Mouse (Mus musculus) urinary bladder, adult 18-20 months (tissue): Measurements from ENCODE around the gene Lrrn4cl.
"Not testable (repeated sequence)": the region's sequence is repeated elsewhere in the genome, so short reads cannot be mapped to it uniquely, and the experiment has no call there.

Experiments used
- DNase-seq, 2 experiments: peaks; one replicate each; pipeline ENCODE4 v3.0.0; 2022; ENCODE audit warnings: low spot score in 2 of 2, mixed read lengths in 2 of 2

The Lrrn4cl gene

GRCm38 (mm10) chr19:8880311-8881033 is 29.9 kb downstream of the Lrrn4cl start, which contains the start of gene Uqcc3:
TSS of gene Uqcc3 (minus strand) at chr19:8880923.
- DNase-seq: peak; percentile 78 to 86

- no peak for DNase-seq
Observed at GRCm38 (mm10) chr19:8881034-8881392, 30.4 kb downstream of the Lrrn4cl start.

DNA sequence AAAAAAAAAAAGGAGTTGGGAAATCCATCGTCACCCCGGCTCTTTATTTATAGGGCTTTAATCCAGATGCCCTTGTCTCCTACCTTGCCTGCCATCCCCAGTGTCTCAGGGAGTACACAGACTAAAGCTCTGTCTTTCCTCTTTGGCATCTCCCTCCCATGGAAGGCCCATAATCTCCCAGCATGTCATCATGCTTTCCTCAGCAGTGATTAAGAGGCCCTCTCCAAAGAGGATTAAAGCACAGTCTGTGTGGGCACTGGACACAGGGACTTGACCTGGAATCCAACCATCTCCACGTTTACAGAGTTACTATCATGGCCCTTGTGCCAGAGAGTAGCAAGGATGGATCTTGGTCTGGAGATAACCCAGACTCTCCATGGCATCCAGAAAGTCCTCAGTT is 33.0 kb downstream of the Lrrn4cl start, which contains the start of the genes Lbhd1 and Gm49403:
TSS of gene Lbhd1 (plus strand) at position 117 of the 400 bp plus-strand sequence.
TSS of gene Gm49403 (plus strand) at position 315 of the 400 bp plus-strand sequence.
- no peak for DNase-seq

DNA sequence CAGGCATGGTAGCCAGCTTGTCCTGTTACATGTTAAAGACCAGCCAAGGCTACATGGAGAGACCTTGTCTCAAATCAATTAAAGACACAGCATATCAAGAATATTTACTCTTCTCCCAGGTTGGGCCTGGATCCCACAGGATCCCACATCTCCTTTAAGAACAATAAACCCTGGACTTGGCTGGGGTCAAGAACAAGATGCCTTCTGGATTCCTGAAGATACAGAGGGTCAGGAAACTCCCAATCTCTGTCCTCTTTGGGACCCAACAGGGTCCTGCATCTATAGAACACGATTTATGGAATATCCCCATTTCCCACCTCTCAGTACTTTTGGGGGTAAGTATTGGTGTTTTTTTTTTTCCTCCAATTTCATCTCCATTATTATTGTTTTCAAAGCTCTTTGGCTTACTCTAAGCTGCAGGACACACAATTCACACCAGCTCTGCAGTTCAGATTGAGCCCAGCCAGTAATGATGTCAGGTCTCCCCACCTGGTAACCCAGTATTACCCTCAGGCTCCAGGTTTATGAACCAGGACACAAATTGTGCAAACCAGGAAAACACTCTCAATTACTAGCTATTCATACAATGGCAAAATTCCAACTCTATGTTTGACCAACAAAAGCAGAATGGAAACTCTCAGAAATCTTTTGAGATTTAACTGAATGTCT is 36.5 kb downstream of the Lrrn4cl start:
- no peak for DNase-seq

- no peak for DNase-seq
Observed at GRCm38 (mm10) chr19:8887585-8888463, 37.3 kb downstream of the Lrrn4cl start.

GRCm38 (mm10) chr19:8888511-8889385 is 38.2 kb downstream of the Lrrn4cl start, which contains the start of the genes 1810009A15Rik and Gm49416:
TSS of gene 1810009A15Rik (plus strand) at chr19:8888853.
TSS of gene Gm49416 (plus strand) at chr19:8888926.
- DNase-seq: peak; percentile 80 to 92

- peak; percentile 71 to 79 for DNase-seq
Observed at GRCm38 (mm10) chr19:8892829-8893766, 42.5 kb downstream of the Lrrn4cl start, which contains the start of gene Ints5. TSS of gene Ints5 (plus strand) at chr19:8893005.

DNA sequence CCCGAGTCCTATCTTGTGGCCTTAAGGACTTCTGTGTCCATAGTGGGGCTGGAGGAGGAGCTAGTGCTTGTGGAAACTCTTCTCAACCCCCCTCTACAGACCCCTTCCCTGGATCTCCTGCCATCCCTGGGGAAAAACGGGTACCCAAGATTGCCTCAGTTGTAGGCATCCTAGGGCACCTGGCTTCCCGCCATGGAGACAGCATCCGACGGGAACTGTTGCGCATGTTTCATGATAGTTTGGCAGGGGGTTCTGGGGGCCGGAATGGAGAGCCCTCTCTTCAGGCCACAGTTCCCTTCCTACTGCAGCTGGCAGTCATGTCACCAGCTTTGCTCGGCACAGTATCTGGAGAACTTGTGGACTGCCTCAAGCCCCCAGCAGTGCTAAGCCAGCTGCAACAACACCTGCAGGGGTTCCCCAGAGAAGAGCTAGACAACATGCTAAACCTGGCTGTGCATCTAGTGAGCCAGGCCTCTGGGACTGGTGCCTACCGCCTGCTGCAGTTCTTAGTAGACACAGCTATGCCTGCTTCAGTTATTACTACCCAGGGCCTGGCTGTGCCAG is 44.9 kb downstream of the Lrrn4cl start:
- no peak for DNase-seq

DNA sequence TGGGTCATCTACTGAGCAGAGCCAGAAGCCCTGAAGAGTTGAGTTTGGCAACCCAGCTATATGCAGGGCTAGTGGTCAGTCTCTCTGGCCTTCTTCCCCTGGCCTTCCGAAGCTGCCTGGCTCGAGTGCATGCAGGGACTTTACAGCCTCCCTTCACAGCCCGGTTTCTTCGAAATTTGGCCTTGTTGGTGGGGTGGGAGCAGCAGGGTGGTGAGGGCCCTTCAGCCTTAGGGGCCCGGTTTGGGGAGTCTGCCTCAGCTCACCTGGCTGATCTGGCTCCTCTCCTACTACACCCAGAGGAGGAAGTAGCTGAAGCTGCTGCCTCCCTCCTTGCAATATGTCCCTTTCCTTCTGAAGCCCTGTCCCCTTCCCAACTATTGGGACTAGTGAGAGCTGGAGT is 45.7 kb downstream of the Lrrn4cl start:
- DNase-seq: not testable (repeated sequence)

- DNase-seq: not testable (repeated sequence)
Observed at GRCm38 (mm10) chr19:8897211-8897864, 46.8 kb downstream of the Lrrn4cl start.

DNA sequence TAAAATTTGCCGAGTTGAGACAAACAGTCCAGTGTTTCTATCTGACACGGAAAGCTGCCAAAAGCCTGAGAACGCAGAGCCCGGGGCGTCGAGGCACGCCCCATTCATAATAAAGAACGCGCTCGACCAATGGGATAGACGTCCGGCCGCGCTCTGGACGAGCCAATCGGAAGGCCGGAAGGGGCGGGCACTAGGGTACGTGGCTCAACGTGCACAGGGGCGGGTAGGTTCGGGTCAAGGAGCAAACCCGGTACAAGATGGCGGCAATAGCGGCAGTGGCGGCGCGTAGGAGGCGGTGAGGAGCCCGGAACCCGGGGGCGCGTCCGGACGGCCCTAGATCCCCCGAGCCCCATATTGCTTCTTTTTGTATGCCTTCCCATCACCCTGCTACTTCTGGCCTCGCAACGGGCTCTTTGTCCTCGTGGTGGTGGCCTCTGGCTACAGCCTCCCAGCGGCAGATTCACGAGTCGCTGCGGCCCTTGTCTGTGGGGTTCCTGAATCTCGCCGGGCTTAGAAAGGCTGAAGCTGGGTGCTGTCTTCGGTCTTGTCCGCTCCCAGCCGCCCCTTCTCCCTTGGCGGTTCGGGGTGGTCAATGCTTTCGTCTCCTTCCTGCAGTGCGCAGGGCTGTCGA is 47.4 kb downstream of the Lrrn4cl start, which contains the start of gene Ganab:
TSS of gene Ganab (plus strand) at position 207 of the 631 bp plus-strand sequence.
- DNase-seq: peak; percentile 89 to 95

- no peak for DNase-seq
Observed at GRCm38 (mm10) chr19:8898576-8898975, 48.0 kb downstream of the Lrrn4cl start.

DNA sequence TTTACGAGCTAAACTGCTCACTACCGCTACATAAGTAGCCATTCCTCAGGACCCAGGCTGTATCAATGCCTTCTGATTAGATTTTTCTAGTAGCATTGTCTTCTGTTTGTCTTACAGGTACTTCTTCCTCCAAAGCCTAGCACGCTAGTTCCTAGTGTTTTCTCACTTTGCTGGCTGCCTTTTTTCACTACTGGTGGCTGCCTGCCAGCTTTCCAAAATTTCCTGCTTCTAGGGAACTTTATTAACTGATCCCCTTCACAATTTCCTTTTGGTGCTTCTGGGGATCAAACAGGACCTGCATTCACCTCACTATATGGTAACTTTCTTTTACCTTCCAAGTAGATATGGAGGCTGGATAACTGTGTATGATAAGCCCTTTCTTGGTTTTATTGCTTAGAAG is 48.5 kb downstream of the Lrrn4cl start:
- DNase-seq: no peak

GRCm38 (mm10) chr19:8903412-8903811 is 52.8 kb downstream of the Lrrn4cl start:
- no peak for DNase-seq
